Mouse (Mus musculus) adrenal gland, postnatal 10 days (tissue): ENCODE measurements around the gene Mfap2. TPM values are rescaled to one million over a fixed set of nuclear protein-coding genes. Genes with fewer than 3 reads are reported as not detected.

Source experiments
- DNase-seq: peaks from one replicate; pipeline ENCODE4 v3.0.0; 2021; ENCODE audit warnings: mixed read lengths
- total RNA-seq, 2 experiments: library from RNA; stranded (reverse); gene quantifications; 2 replicates each; pipeline ENCODE4 v1.2.3; 2021

Gene Mfap2
- total RNA-seq, 2 experiments from 2014 or later: 46.9 to 50.7 TPM

DNA sequence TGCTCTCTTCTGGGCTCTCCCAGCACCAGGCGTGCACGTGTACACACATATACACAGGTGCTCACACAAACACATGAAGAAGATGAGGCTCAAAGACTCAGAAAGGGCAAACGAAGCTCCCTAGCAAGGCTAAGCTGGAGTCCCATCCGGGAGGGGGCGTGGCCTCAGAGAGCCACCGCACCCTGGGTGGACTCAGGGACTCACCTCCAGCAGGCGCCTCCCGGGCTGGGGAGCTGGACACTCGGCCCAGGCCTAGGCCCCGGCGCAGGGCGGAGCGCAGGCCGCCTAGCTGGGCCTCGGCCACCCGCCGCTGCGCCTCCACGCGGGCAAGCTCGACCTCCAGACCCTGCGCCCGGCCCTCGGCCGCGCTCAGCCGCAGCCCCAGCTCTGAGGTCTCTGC lies 14.8 kb downstream of the Mfap2 start:
- no peak for DNase-seq

GRCm38 (mm10) chr4:141030541-141031206 lies 20.5 kb downstream of the Mfap2 start:
- DNase-seq: no peak

- peak; percentile 90 for DNase-seq
These were observed 21.5 kb downstream of the Mfap2 start for GRCm38 (mm10) chr4:141031733-141032132.

- DNase-seq: peak; percentile 76
These were observed 23.7 kb downstream of the Mfap2 start for GRCm38 (mm10) chr4:141033606-141034549.

GRCm38 (mm10) chr4:141041117-141041516 lies 30.9 kb downstream of the Mfap2 start:
- peak; percentile 64 for DNase-seq

GRCm38 (mm10) chr4:141044816-141045215 lies 34.6 kb downstream of the Mfap2 start:
- DNase-seq: peak; percentile 72

GRCm38 (mm10) chr4:141048810-141049475 lies 38.7 kb downstream of the Mfap2 start:
- DNase-seq: no peak

- no peak for DNase-seq
These were observed 39.2 kb downstream of the Mfap2 start for GRCm38 (mm10) chr4:141049476-141049835.

DNA sequence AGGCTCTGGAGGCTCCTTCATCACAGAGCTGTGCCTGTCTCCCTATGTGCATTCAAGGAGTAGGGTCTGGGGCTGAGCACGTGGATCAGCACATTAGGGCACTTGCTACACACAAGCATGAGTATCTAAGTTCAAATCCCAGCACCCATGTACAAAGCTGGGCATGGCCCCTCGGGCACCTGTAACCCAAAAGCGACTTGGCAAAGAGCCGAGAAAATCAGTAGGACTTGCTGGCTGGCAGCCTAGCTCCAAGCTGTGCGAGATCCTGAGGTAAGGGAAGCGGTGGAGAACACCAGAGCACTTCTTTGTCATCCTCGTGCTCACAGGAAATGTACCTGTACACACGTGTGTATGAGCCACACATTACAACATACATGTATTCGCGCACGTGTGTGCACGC lies 42.2 kb downstream of the Mfap2 start:
- no peak for DNase-seq

- DNase-seq: no peak
These were observed 42.9 kb downstream of the Mfap2 start for GRCm38 (mm10) chr4:141053138-141053537.

DNA sequence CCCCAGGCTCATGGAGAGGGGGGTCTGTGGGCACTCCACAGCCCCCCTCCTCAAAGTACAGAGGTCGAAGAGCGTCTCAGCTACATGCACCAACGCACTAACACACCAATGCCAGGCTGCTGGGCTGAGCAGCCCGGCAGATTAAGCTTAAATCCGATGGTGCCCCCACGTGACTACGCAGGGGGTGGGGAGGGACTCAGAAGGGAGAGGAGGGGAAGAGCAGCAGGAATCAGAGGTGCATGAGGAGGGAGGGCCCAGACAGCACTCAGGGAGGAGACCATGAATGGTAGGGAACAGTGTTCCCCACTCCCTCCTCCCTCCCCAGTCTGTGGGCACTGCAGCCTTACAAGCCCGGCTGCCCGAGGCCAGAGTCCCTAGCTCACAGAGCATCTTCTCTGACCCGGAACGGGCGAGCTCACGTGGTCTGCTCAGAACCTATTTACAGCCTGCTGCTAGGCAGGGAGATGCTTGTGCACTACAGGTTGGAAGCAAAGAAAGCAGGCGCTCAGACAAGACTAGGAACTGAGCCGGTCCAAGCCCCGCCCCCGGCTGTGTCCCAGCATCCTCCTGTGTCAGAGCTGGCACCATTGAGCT lies 43.4 kb downstream of the Mfap2 start:
- no peak for DNase-seq

GRCm38 (mm10) chr4:141056970-141057369 lies 46.8 kb downstream of the Mfap2 start:
- DNase-seq: no peak

- DNase-seq: no peak
These were observed 48.6 kb downstream of the Mfap2 start for GRCm38 (mm10) chr4:141058835-141059234.

GRCm38 (mm10) chr4:141059616-141060425 lies 49.6 kb downstream of the Mfap2 start:
- no peak for DNase-seq

- DNase-seq: peak; percentile 100
These were observed 50.4 kb downstream of the Mfap2 start, which contains the start of gene Crocc for GRCm38 (mm10) chr4:141060426-141061301. Gene Crocc (minus strand): TSS chr4:141060550.

- DNase-seq: no peak
These were observed 54.0 kb downstream of the Mfap2 start for GRCm38 (mm10) chr4:141064104-141064659.

- DNase-seq: peak; percentile 88
These were observed 54.9 kb downstream of the Mfap2 start for GRCm38 (mm10) chr4:141065123-141065522.
